Mouse (Mus musculus) right cerebral cortex, adult 2 months (tissue): ENCODE results near the gene Gm20767.
"Not testable (repeated sequence)": the region's sequence is repeated elsewhere in the genome, so short reads cannot be mapped to it uniquely, and the experiment has no call there.

Experiments used
- DNase-seq, 2 experiments: peaks; one replicate each; pipeline ENCODE4 v3.0.0; 2021 to 2022; ENCODE audit warnings: low spot score in 2 of 2

Gene Gm20767

DNA sequence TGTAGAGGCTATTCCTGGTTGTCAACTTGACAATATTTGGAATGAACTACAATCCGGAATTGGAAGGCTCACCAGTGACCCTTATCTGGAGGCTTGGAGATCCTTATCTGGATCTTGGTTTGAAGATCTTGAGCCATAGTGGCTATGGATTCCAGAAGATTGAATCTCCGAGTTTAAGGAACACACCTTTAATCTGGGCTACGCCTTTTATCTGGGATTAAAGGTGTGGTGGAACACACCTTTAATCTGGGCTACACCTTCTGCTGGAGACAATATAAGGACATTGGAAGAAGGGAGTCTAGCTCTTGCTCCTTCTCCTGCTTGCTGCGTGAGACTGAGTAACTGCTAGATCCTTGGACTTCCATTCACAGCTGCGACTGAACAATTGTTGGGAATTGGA lies at the start of gene Gm20767:
Gene Gm20767, plus strand, starts transcription at position 301 of the 400 bp plus-strand sequence.
- not testable (repeated sequence) for DNase-seq

- DNase-seq: not testable (repeated sequence)
These were observed 47.1 kb upstream of the Gm20767 start for GRCm38 (mm10) chr13:120092950-120093349.

GRCm38 (mm10) chr13:120096241-120096937 lies 43.7 kb upstream of the Gm20767 start:
- not testable (repeated sequence) for DNase-seq

DNA sequence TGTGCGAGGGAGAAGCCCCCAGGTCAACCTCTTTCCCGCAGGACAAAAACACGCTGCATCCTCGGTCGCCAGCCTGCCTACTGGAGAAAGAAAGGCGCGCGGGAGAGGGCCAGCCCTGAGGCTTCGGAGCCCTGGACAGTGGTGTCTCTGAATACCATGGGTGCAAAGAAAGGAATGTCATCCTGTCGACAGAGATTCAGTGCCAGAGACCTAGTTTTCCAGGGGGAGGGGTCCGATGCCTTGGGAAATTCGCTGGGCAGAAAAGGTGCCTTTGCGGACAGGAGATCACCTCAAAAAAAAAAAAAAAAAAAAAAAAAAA lies 43.1 kb upstream of the Gm20767 start:
- not testable (repeated sequence) for DNase-seq

- not testable (repeated sequence) for DNase-seq
These were observed 40.7 kb upstream of the Gm20767 start for GRCm38 (mm10) chr13:120099327-120099726.

DNA sequence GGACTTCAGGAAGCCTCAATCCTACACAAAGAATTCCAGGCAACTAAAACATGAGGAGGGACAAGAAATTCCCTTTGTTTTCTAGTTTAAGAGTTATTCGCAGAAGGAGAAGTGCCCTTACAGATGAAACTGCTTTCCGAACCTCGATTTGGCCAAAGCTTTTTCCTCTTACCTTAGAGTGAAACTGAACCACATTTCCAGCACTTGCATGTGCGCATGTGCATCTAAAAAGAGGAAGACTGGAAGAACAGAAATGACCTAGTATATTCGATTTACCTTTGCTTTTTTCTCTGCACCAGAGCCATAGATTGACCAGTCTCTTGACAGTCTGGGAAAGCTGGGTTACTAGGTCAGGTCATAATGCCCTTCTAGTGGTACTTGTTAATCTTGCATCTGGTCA lies 33.5 kb upstream of the Gm20767 start:
- DNase-seq: not testable (repeated sequence)

GRCm38 (mm10) chr13:120107000-120107399 lies 33.0 kb upstream of the Gm20767 start:
- DNase-seq: not testable (repeated sequence)

DNA sequence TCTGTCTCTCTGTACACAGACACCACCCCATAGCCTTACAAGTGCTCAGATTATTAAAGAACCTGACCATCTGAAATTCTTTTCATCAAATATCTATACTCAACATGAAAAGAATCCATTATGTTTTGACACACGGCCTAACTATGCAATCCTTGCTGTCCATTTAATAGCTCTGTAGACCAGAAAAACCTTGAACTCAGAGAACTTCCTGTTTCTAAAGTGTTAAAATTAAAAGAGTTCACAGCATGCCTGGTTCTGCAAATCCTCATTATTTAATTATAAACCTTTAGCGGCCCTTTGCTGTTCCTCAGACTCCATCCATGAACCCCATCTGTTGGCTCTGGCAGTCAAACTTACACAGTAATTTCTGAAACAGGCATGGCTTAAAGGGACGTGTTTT lies 2.3 kb downstream of the Gm20767 start:
- DNase-seq: not testable (repeated sequence)

DNA sequence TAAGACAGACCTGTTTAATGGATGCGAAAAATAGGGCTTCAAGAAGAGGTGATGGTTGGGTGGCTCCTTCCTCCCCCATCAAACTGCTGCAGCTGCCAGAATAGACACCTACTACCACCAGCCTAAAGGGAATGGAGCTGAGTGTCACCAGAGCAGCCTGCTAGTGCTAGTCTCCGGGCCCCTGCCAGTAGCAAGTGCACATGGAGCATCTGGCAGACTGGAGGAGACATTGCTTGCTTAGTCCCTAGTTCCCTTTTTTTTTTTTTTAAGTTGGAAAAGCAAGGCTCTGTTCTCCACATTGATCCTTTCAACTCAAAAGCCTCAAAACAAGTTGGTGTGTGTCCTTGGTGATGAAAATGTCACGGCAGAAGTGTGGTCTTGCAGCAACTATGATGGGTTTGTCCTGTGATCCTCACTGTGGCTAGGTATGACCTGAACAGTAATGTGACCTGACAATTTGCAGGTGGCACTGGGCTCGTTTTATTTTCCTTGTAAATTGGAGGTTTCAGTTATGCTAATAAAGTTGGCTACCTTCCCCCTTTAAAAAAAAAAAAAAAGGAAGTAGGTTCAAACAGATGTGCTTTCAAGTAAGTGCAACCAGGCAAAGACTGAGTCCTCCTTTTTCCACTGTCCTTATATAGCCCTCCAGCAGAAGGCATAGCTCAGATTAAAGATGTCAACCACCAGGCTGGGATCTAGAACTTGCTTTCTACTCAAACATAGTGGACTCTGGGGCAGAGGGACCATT lies 9.8 kb downstream of the Gm20767 start:
- DNase-seq: not testable (repeated sequence)

GRCm38 (mm10) chr13:120150589-120150988 lies 10.5 kb downstream of the Gm20767 start:
- DNase-seq: not testable (repeated sequence)

DNA sequence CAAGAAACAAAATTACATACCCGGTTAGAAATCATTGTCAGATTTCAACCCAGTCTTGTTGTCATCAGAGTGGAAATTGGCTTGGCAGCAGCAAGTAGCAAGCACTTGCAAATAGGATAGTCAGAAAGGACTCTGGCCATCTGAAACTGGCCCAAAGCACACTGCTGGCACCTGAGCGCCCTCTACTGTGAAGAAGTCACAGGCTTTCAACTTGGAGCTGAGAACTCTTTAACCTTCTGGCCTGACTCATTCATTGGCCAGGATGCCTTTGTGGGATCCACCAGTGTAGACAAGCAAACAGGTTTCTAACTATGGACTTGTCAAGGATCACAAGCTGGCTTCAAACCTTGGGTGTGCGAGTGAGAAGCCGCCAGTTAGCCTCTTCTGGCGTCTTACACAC lies 28.3 kb downstream of the Gm20767 start:
- DNase-seq: not testable (repeated sequence)

GRCm38 (mm10) chr13:120172133-120172532 lies 32.1 kb downstream of the Gm20767 start, which contains the start of gene Gm21818:
TSS of gene Gm21818 (plus strand) at chr13:120172433.
- not testable (repeated sequence) for DNase-seq

GRCm38 (mm10) chr13:120196189-120196821 lies 56.3 kb downstream of the Gm20767 start:
- not testable (repeated sequence) for DNase-seq
